Mouse (Mus musculus): ENCODE results near the gene Aif1. TPM values are rescaled to one million over a fixed set of nuclear protein-coding genes. Genes with fewer than 3 reads are reported as not detected.

Aif1 gene
- polyA plus RNA-seq (2021; fragmentation: Nextera tagmentation) = 32.2 and 36.1 TPM in 2 replicates
- long read RNA-seq, experiment 1, partial matches to known transcripts = 0 of 4 reads
- long read RNA-seq, experiment 1, other reads (novel, unspliced or antisense) = 2 of 4 reads
- long read RNA-seq, experiment 2, transcript Aif1-203 (6 exons, 842 nt) = major isoform, 30 of 35 reads
- long read RNA-seq, experiment 2, partial matches to known transcripts = 3 of 35 reads
- long read RNA-seq, experiment 2, other reads (novel, unspliced or antisense) = 2 of 35 reads

DNA sequence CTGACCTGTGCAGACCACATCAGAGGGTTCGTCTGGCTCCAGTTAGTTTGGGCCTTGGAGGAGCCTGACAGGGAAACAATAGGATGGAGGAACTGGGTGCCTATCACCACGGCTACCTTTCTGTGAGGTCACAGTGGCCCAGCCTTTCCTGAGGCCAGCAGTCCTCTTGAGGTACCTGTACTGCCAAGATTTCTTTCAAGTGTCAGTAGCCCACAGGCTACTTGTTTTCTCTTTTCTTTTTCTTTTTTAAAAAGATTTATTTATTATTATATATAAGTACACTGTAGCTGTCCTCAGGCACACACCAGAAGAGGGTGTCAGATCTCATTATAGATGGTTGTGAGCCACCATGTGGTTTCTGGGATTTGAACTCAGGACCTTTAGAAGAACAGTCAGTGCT, at the start of gene Aif1:
Gene Aif1 (minus strand): TSS at position 101 of the 400 bp plus-strand sequence.

DNA sequence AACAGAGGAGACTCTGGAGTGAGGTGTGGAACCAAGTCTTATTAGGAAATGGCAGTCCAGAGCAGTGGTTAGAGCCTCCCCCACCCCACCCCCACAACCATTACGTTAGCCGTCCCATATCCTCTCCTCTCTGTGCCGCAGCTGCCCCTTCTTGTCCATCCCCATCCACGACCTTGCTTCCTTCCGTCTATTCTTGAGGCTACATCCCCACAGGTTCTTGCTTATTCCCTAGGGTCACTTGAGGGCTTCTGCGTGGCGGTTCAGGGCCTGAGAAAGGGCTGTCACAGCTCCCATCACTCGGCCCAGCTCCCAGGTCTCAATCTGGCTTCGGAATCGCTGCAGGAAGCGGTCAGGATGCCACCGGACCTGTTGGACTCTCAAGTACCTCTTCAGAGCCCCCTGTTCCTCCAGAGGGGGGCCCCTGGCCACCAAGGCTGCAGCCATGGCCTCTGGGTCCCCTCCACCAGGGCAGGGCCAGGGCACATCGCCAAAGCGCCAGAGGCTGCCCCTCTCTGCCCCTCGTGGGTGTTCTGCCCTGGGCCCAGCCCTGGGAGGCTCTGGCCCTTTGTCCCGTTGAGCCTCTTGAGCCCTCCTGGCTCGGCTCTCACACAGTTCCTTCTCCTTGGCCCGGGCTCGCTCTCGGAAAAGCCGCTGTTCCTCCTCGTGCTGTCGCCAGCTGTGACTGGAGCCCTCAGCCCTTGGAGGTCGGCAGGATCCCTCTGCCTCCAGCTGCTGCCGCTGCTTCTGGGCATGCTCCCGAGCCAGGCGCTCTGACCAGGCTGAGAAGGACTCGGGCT, 44.5 kb upstream of the Aif1 start, which contains the start of gene Gm16181:
Gene Gm16181 (plus strand): TSS at position 679 of the 797 bp plus-strand sequence.

DNA sequence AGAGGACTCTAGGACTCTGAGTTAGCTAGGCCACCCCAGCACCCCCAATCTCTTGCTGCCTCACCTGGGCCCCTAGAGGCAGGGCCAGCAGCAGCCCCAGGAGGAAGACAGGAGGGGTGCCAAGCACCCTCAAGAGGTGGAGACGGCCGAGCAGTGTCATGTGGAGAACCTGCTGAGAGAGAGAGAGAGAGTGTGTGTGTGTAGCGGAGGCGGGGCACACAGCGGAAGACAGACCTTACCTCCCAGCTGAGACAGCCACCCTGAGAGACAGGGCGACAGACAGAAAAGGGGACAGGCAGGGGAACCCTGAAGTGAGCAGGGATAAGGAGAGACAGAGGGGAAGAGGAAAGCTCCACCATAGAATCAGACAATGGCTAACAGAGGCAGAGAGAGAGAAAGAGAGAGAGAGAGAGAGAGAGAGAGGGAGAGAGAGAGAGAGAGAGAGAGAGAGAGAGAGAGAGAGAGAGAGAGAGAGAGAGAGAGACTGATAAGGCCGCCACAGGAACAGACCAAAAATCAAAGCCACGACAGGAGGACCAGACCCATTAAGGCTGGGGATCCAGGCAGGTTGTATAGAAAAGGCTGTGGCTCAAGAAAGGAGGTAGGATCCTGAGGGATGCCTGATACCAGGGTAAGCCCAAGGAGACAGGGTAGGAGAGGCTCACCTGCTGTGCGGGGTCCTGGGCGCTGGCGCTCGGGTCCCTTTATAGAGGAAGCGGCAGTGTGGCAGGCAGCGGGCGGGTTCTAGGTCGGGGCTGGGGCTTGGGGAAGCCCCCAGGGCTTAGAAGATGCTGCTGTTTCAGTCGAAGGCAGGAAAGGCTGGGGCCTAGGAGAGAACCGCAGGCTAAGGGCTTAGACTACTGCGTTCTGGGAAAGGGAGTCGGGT, 28.9 kb upstream of the Aif1 start, which contains the start of gene Lta:
Gene Lta (minus strand): TSS at position 858 of the 886 bp plus-strand sequence.

DNA sequence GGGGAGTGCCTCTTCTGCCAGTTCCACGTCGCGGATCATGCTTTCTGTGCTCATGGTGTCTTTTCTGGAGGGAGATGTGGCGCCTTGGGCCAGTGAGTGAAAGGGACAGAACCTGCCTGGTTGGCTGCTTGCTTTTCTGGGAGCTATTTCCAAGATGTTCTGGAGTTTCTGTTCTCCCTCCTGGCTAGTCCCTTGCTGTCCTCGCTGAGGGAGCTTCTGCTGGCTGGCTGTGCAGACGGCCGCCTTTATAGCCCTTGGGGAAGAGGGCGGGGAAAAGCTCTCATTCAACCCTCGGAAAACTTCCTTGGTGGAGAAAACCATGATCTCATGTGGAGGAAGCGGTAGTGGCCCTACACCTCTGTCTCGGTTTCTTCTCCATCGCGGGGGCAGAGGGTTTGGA, 25.9 kb upstream of the Aif1 start, which contains the start of gene Tnf:
Gene Tnf (minus strand): TSS at position 221 of the 400 bp plus-strand sequence.

DNA sequence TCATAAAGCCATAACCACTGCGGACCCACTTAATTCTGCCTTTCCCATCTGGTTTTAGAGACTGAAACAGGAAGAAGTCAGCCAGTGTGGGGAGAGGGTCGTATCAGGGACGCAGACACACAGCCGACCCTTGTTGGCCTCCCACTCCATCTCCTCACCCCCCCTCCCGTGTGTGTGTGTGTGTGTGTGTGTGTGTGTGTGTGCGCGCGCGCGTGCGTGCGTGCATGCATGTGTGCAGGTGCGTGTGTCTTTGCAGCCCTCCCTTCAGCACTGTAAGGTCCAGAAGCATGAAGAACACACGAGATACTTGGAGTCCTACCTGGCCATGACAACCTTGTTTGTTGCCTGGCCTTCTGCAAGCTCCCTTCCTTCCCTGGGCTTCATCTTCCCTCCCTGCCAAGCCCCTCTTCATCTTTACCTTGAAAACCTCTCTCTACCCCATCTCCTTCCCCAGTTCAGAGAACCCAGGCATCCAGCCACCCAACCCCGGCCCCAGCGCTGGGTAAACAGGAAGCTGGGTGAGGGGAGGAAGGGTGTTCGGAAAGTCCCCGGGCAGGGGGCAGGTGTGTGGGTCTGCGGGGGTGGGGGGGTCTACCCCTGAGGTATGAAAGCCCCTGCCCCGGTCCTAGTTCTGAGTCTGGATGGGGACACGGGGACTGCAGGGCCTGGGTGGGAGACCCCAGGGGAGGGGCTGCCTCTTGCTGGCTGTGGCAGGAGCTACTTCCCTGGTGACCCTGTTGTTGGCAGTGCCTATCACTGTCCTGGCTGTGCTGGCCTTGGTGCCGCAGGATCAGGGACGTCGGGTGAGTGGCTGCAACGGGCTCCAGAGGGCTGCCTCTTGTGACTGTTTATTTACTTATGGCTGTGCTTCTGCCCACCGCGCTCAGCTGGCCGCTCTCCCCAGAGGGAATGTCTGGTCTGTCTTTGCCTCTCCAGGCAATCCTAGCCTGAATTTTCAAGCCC, 18.3 kb upstream of the Aif1 start, which contains the start of gene Ltb:
Gene Ltb (plus strand): TSS at position 559 of the 963 bp plus-strand sequence.

DNA sequence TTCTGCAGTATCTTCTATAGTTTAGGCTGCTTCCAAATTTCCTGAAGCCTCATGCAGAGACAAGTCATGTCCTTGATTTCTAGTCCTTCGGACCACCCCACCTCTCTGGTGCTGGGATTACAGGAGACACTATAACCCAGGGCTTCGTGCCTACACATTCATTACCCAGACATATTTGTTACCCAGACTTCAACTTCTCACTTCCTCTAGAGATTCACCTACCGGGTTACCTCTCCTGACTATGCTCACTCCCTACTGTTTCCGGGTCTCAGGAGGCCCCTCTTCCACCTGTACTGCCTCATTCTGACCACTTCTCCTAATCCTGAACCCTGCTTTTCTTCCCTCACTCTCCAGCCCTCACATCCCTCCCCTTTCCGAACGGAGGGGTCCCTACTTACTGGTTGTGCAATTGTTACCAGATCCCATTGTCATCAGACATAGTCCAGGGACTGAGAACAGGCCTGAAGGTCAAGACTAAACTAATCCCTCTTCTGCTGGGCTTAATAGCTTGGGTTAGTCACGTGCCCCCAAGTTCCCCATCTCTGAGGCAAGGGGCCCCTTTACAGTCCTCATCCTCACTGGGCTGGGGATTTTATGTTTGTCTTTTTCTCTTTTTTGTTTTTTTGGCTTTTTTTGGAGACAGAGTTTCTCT, 12.2 kb upstream of the Aif1 start, which contains the start of gene Lst1:
Gene Lst1 (minus strand): TSS at position 481 of the 652 bp plus-strand sequence.

DNA sequence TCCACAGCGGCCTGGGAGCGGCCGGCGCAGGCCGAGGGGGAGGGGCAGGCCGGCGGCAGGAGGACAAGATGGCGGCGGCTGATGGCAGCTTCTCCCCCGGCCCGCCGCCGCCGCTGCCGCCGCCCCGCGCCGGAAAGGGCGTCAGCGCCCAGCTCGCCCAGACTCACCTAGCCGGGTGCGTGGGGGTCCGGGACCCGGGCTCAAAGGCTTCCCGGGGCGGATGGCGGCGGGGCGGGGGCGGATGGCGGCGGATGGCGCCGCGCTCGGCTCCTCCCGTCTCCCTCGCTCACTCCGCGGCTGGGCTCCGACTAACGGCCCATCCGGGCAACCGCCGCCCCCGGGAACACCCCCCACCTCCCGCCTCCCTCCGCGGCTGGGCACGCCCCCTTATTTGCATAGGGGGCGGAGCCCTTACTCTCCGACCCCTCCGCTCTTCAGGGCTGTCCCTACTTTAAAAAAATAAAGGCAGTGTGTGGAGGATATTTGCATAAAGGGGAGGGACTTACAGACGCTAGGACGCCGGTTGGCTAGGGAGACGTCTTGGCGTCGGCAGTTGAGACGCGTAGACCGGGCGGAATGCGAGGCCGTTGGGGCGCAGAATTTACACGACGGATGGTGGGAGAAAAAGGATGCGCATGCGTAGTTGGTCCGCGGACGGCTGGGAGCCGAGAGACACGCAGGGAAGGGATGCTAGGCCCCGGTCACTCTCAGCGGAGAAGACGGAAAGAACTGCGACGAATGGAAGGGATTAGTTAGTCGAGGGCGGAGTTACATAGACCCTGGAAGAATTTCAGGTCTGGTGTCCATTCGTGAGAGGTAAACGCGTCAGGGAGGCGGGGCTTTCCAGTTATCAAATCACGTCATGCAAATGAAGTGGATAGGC, 11.1 kb downstream of the Aif1 start, which contains the start of gene Prrc2a:
Gene Prrc2a (minus strand): TSS at position 330 of the 883 bp plus-strand sequence.

DNA sequence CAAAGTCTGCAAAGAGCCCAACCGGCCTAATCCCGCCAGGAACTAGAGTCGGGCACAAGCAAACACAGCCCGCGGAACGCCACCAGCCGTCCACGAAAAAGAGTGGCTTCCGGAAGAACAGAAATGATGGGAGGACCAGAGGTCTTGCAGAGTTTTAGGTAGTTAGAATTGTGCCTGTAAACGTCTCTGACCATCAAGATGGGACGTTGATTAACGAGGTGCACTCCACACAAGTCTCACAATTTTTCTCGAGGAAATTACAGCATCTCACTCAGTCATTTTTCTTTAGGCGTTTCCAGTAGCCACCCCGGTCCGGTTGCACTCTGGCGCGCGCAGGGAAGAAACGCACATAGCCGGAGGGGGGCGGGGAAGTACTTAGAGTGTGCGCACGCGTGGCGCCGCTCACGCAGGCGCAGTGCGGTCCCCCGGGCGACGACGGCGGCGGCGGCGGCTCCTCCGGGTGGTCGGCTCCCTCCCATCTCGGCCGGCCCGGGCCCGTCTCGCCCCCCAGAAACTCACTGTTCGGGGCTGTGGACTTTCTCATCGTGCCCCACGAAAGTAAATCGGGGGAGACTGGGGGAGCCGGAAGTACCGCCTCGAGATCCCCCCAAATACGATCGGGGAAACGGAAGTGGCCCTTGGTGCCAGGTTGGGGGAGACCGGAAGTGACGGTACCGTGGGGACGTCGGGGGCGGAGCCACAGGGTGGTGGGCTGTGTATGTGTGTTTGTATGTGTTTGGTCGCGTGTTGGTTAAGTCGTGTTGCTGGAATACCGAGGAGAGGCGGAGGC, 40.9 kb downstream of the Aif1 start, which contains the start of gene Bag6:
Gene Bag6 (plus strand): TSS at position 378 of the 790 bp plus-strand sequence.

DNA sequence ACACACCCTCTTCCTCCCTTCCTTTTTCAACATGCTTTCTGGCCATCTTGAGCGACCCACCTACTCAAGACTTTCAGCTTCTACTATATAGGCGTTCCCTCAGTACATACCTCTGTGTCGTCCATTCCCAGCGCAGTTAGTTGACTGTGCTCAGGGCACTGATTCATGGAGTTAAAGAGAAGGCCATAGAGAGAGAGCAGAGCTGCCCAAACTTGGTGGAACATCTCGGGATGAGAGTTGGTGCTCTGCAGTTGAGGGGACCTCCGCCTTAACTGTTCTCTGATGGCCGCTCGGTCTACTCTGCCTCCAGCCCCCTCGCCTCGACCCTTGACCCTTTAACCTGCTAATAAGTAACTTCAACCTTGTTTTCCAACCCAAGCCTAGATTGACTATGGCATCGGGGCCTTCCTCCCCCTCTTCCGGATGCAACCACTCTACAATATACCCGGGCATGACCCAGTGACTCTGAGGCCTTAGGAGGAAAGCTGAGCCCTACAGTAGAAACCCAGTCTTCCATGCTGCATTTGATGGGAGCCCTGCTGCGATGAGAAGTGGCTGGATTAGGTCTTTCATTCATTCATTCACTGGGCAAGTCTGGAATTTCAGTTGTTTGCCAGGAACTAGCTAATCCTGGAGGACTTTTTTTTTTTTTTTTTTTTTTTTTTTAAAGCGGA, 44.2 kb downstream of the Aif1 start, which contains the start of gene Apom:
Gene Apom (minus strand): TSS at position 551 of the 674 bp plus-strand sequence.

DNA sequence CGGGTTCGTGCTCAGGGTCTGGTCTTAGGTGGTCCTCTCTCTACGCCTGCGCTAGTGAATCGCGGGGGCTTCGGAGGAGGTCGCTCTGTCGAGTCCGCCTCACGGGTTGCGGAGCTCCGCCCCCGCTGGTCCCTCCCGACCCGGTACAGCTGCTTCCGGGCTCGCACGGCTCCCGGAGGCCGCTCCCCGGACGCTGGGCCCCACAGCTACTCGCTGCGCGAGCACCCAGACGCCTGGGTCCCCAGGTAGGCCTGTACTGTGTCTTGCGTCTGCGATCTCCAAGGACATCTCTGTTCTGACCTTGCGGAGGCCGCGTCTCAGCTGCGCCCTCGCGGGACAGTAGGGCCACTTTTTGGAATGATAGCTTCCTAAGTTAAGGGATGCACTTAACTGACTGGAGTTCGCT, 49.7 kb downstream of the Aif1 start, which contains the start of gene D17H6S53E:
Gene D17H6S53E (plus strand): TSS at position 168 of the 406 bp plus-strand sequence.

DNA sequence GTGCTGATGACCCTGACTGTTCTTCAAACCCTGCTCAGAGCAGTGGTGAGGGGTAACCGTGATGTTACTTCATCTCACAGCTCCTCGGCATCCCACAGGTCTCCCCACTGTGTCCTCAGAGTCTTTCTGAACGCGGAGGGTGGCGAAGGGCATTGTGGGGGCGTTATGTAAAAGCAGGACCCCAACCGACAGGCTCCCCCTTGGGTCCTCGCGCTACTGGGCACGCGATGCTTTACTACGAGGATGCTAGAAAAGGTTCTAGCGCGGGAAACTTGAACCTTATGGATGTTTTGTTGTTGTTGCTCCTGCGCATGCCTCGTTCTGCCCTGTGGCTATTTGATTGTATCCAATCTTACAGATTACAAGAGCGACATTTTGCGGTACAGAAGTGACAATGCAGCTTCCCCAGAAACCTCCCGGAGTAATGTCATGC, 54.0 kb downstream of the Aif1 start, which contains the start of gene Csnk2b:
Gene Csnk2b (minus strand): TSS at position 183 of the 433 bp plus-strand sequence.

DNA sequence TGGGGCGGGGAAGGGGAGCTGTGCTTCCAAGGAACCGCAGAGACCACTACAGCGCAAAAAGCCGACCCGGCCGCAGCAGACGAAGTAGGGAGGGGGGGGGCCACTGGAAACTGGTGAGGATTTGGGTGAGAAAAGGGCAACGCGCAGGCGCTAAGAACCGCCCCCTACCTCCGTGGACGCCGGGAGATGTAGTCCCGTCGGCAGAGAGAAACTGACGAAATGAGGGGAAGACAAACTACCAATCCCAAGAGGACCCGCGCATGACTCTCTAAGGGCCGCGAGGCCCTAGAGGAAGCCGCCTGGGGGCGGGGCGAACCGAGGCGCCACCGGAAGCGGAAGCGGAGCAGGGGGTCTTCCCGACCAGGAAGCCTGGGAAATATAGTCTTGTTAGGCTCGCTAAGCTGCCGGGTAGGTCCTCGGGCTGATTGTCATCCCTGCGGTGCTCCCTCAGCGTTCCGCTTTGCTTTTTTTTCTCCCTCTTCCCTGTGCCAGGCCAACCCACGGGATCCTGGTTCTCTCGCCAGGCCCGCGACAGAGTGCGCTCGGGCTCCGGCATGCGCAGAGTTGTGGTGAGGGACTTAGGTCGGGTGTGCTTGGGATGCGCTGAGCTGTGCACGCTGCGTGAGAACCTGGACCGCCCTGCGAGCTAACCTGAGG, 54.6 kb downstream of the Aif1 start, which contains the start of gene Gpank1:
Gene Gpank1 (plus strand): TSS at position 313 of the 657 bp plus-strand sequence.

Other genes with a start within 250 kb of the Aif1 start
- 30.2 and 37.0 TPM in 2 replicates for gene Neu1, start 244.8 kb downstream of the Aif1 start, polyA plus RNA-seq (2021; fragmentation: Nextera tagmentation)
- 0.48 and 1.1 TPM in 2 replicates for gene Hspa1b, start 216.8 kb downstream of the Aif1 start, polyA plus RNA-seq (2021; fragmentation: Nextera tagmentation)
- not detected in 2 replicates for gene Gm20481, start 206.2 kb downstream of the Aif1 start, polyA plus RNA-seq (2021; fragmentation: Nextera tagmentation)
- gene Hspa1a, start 203.9 kb downstream of the Aif1 start, polyA plus RNA-seq (2021; fragmentation: Nextera tagmentation) = 5.3 and 7.0 TPM in 2 replicates
- 0.90 and 1.5 TPM in 2 replicates for gene Hspa1l, start 203.4 kb downstream of the Aif1 start, polyA plus RNA-seq (2021; fragmentation: Nextera tagmentation)
- 33.6 and 33.9 TPM in 2 replicates for gene Lsm2, start 194.2 kb downstream of the Aif1 start, polyA plus RNA-seq (2021; fragmentation: Nextera tagmentation)
- 15.7 and 17.2 TPM in 2 replicates for gene Vars, start 175.1 kb downstream of the Aif1 start, polyA plus RNA-seq (2021; fragmentation: Nextera tagmentation)
- gene Vwa7, start 159.5 kb downstream of the Aif1 start, polyA plus RNA-seq (2021; fragmentation: Nextera tagmentation) = 0.13 and 0.25 TPM in 2 replicates
- gene Sapcd1, start 148.1 kb downstream of the Aif1 start, polyA plus RNA-seq (2021; fragmentation: Nextera tagmentation) = 0.89 and 0.92 TPM in 2 replicates
- gene Msh5, start 129.3 kb downstream of the Aif1 start, polyA plus RNA-seq (2021; fragmentation: Nextera tagmentation) = 0.37 and 0.45 TPM in 2 replicates
- gene Clic1, start 126.1 kb downstream of the Aif1 start, polyA plus RNA-seq (2021; fragmentation: Nextera tagmentation) = 22.7 and 26.4 TPM in 2 replicates
- 20.0 and 22.8 TPM in 2 replicates for gene Ddah2, start 117.0 kb downstream of the Aif1 start, polyA plus RNA-seq (2021; fragmentation: Nextera tagmentation)
- gene Ly6g6c, start 110.7 kb downstream of the Aif1 start, polyA plus RNA-seq (2021; fragmentation: Nextera tagmentation) = not detected in 2 replicates
- not detected in 2 replicates for gene Mpig6b, start 109.9 kb downstream of the Aif1 start, polyA plus RNA-seq (2021; fragmentation: Nextera tagmentation)
- 2.4 and 3.7 TPM in 2 replicates for gene Ly6g6e, start 99.2 kb downstream of the Aif1 start, polyA plus RNA-seq (2021; fragmentation: Nextera tagmentation)
- 1.6 and 2.3 TPM in 2 replicates for gene Ly6g6d, start 98.0 kb downstream of the Aif1 start, polyA plus RNA-seq (2021; fragmentation: Nextera tagmentation)
- gene Ly6g6f, start 90.5 kb downstream of the Aif1 start, polyA plus RNA-seq (2021; fragmentation: Nextera tagmentation) = 1.6 and 2.2 TPM in 2 replicates
- gene Abhd16a, start 86.8 kb downstream of the Aif1 start, polyA plus RNA-seq (2021; fragmentation: Nextera tagmentation) = 102 and 121 TPM in 2 replicates
- not detected in 2 replicates for gene Ly6g5c, start 67.8 kb downstream of the Aif1 start, polyA plus RNA-seq (2021; fragmentation: Nextera tagmentation)
- gene Ly6g5b, start 60.6 kb downstream of the Aif1 start, polyA plus RNA-seq (2021; fragmentation: Nextera tagmentation) = not detected in 2 replicates
- 21.2 and 22.7 TPM in 2 replicates for gene Gpank1, start 54.6 kb downstream of the Aif1 start, polyA plus RNA-seq (2021; fragmentation: Nextera tagmentation)
- 240 and 277 TPM in 2 replicates for gene Csnk2b, start 54.0 kb downstream of the Aif1 start, polyA plus RNA-seq (2021; fragmentation: Nextera tagmentation)
- 32.3 and 43.2 TPM in 2 replicates for gene D17H6S53E, start 49.7 kb downstream of the Aif1 start, polyA plus RNA-seq (2021; fragmentation: Nextera tagmentation)
- gene Apom, start 44.0 kb downstream of the Aif1 start, polyA plus RNA-seq (2021; fragmentation: Nextera tagmentation) = not detected in 2 replicates
- gene Bag6, start 40.9 kb downstream of the Aif1 start, polyA plus RNA-seq (2021; fragmentation: Nextera tagmentation) = 59.0 and 84.6 TPM in 2 replicates
- 14.9 and 37.9 TPM in 2 replicates for gene Prrc2a, start 11.2 kb downstream of the Aif1 start, polyA plus RNA-seq (2021; fragmentation: Nextera tagmentation)
- gene Lst1, start 12.4 kb upstream of the Aif1 start, polyA plus RNA-seq (2021; fragmentation: Nextera tagmentation) = 26.1 and 36.8 TPM in 2 replicates
- gene Ltb, start 18.4 kb upstream of the Aif1 start, polyA plus RNA-seq (2021; fragmentation: Nextera tagmentation) = 0.48 and 0.93 TPM in 2 replicates
- gene Tnf, start 25.9 kb upstream of the Aif1 start, polyA plus RNA-seq (2021; fragmentation: Nextera tagmentation) = not detected in 2 replicates
- gene Lta, start 29.3 kb upstream of the Aif1 start, polyA plus RNA-seq (2021; fragmentation: Nextera tagmentation) = 0.15 TPM in 1 of 2 replicates, not detected in the other
- gene Gm16181, start 44.8 kb upstream of the Aif1 start, polyA plus RNA-seq (2021; fragmentation: Nextera tagmentation) = not detected in 2 replicates
- gene Atp6v1g2, start 57.6 kb upstream of the Aif1 start, polyA plus RNA-seq (2021; fragmentation: Nextera tagmentation) = 636 and 753 TPM in 2 replicates
- gene Nfkbil1, start 59.7 kb upstream of the Aif1 start, polyA plus RNA-seq (2021; fragmentation: Nextera tagmentation) = 8.9 and 9.3 TPM in 2 replicates
- 165 and 169 TPM in 2 replicates for gene Ddx39b, start 65.7 kb upstream of the Aif1 start, polyA plus RNA-seq (2021; fragmentation: Nextera tagmentation)
- gene H2-D1, start 86.7 kb upstream of the Aif1 start, polyA plus RNA-seq (2021; fragmentation: Nextera tagmentation) = 62.8 and 80.2 TPM in 2 replicates
- 0.44 and 0.75 TPM in 2 replicates for gene H2-Q1, start 144.3 kb upstream of the Aif1 start, polyA plus RNA-seq (2021; fragmentation: Nextera tagmentation)
- 0.49 and 0.67 TPM in 2 replicates for gene H2-Q2, start 166.2 kb upstream of the Aif1 start, polyA plus RNA-seq (2021; fragmentation: Nextera tagmentation)
- gene H2-Q4, start 203.5 kb upstream of the Aif1 start, polyA plus RNA-seq (2021; fragmentation: Nextera tagmentation) = 0.29 TPM in 1 of 2 replicates, not detected in the other
- 1.5 and 1.7 TPM in 2 replicates for gene H2-Q6, start 248.8 kb upstream of the Aif1 start, polyA plus RNA-seq (2021; fragmentation: Nextera tagmentation)

Data from left cerebral cortex, adult 6 months (tissue).